Mouse (Mus musculus): ENCODE results near the gene Nyx. TPM values are rescaled to one million over a fixed set of nuclear protein-coding genes. Genes with fewer than 3 reads are reported as not detected.
"Not testable (repeated sequence)": the region's sequence is repeated elsewhere in the genome, so short reads cannot be mapped to it uniquely, and the experiment has no call there.

Gene Nyx
- 0.33 and 0.71 TPM in 2 replicates for total RNA-seq (2014; rRNA removed)
- 0.20 and 0.32 TPM in 2 replicates for polyA plus RNA-seq (2015; fragmentation: Nextera tagmentation; extraction: Ambion mirVana)

DNA sequence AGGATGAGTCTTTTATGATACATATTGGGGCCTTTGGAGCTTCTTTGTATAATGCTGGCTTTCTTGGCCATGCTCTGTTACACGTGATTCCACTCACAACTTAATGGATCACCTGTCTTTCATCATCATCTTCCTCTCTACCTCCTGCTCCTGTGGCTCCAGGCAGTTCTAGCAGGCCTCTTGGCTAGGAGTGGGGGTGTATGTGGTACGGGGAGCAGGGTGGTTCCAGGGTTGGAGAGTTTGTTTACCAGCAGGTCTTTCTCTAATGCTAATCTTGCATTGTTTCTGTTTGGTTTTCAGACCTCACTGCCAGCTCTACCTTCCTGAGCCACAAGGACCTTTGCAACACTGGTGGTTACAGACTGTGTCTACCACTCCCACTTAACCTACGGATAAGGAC, at the start of gene Nyx:
TSS of gene Nyx (plus strand) at position 301 of the 400 bp plus-strand sequence.
- no peaks in the 10 kb centered on the region for H3K27me3 ChIP-seq (ENCODE audit: insufficient read depth, low read length)
- no peaks in the 10 kb centered on the region for H3K9me3 ChIP-seq (ENCODE audit: low read length)
- ATAC-seq (ENCODE audit: low FRiP score) (no peak), DNase-seq (ENCODE audit: low spot score) (no peak)
- H3K27ac ChIP-seq (ENCODE audit: low read depth, low read length) = no peak within 1 kb of the TSS
- H3K9ac ChIP-seq (replicated peaks; ENCODE audit: low read length, poor library complexity, severe bottlenecking) = no peak within 1 kb of the TSS
- H3K4me1 ChIP-seq (ENCODE audit: insufficient read depth, low read length) = no peaks in the 10 kb centered on the region
- no peak within 1 kb of the TSS for H3K4me2 ChIP-seq (ENCODE audit: low read depth, low read length, poor library complexity, severe bottlenecking)
- no peaks in the 10 kb centered on the region for H3K36me3 ChIP-seq (ENCODE audit: insufficient read depth, low read length)
- no peak for TF ChIP-seq CTCF (IDR thresholded peaks at IDR 0.05)
- WGBS = 82% methylated on average over 3 of the region's 3 CpGs
- H3K4me3 ChIP-seq (ENCODE audit: low read depth, low read length) = no peak within 1 kb of the TSS

DNA sequence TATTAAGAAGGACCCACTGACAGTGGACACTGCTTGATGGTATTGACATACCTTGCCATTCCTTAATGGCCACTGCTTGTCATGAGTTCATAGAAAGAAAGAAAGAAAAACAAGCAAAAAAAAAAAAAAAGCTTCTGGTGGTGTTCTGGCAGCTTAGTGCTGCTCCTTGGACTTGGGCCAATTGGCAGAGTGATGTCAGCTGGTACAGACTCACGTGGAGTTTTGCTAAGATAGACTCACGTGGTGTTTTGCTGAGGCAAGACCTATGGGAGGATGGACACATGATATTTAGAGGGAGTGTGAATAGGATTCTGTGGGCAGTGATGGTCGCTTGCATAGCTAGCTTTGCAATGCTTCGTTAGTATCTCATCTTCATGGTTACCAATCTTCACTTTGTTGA, 43.9 kb upstream of the Nyx start:
- WGBS = 58% methylated on average over 4 of the region's 4 CpGs
- DNase-seq (ENCODE audit: low spot score) (no peak), ATAC-seq (ENCODE audit: low FRiP score) (no peak)
- Histone ChIP-seq H3K27me3 (ENCODE audit: insufficient read depth, low read length) (no peaks in the 10 kb centered on the region), H3K9ac (replicated peaks; ENCODE audit: low read length, poor library complexity, severe bottlenecking) (no peak overlapping the region), H3K36me3 (ENCODE audit: insufficient read depth, low read length) (no peaks in the 10 kb centered on the region), H3K4me3 (ENCODE audit: low read depth, low read length) (no peak overlapping the region), H3K27ac (ENCODE audit: low read depth, low read length) (no peak overlapping the region), H3K4me2 (ENCODE audit: low read depth, low read length, poor library complexity, severe bottlenecking) (no peak overlapping the region), H3K4me1 (ENCODE audit: insufficient read depth, low read length) (no peaks in the 10 kb centered on the region), H3K9me3 (ENCODE audit: low read length) (no peaks in the 10 kb centered on the region)
- no peak for TF ChIP-seq CTCF (IDR thresholded peaks at IDR 0.05)

DNA sequence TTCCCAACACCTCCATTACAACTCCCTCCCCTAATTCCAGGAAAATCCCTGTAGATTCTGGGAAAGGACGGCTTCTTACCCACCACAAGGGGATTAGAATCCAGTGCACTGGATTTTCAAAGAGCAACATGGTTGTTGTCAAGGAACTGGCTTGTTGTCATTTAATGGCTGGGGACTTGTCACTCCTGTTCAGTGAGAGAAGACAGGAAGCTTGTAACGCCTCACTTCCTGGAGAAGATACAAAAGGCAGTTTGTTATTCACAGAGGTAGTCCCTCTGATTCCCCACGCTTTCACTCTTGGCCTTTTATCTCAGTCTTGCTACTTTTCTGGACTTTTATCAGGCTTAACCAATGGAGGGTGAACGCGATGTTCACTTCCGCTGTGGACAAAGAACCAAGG, 34.5 kb upstream of the Nyx start:
- H3K4me2 ChIP-seq (ENCODE audit: low read depth, low read length, poor library complexity, severe bottlenecking) = no peak overlapping the region
- H3K27me3 ChIP-seq (ENCODE audit: insufficient read depth, low read length) = no peaks in the 10 kb centered on the region; the same call in 1 of the 2 replicates
- H3K4me1 ChIP-seq (ENCODE audit: insufficient read depth, low read length) = no peaks in the 10 kb centered on the region
- H3K27ac ChIP-seq (ENCODE audit: low read depth, low read length) = no peak overlapping the region
- TF ChIP-seq CTCF (IDR thresholded peaks at IDR 0.05) = no peak
- no peak for ATAC-seq (ENCODE audit: low FRiP score)
- WGBS = 55% methylated on average over 6 of the region's 6 CpGs
- no peaks in the 10 kb centered on the region for H3K36me3 ChIP-seq (ENCODE audit: insufficient read depth, low read length)
- no peaks in the 10 kb centered on the region for H3K9me3 ChIP-seq (ENCODE audit: low read length)
- no peak for DNase-seq (ENCODE audit: low spot score)
- no peak overlapping the region for H3K4me3 ChIP-seq (ENCODE audit: low read depth, low read length)
- no peak overlapping the region for H3K9ac ChIP-seq (replicated peaks; ENCODE audit: low read length, poor library complexity, severe bottlenecking)

- not testable (repeated sequence) for H3K9me3 ChIP-seq (ENCODE audit: low read length); H3K9ac ChIP-seq (replicated peaks; ENCODE audit: low read length, poor library complexity, severe bottlenecking); H3K36me3 ChIP-seq (ENCODE audit: insufficient read depth, low read length); ATAC-seq (ENCODE audit: low FRiP score); H3K4me3 ChIP-seq (ENCODE audit: low read depth, low read length); H3K27me3 ChIP-seq (ENCODE audit: insufficient read depth, low read length); H3K27ac ChIP-seq (ENCODE audit: low read depth, low read length); H3K4me2 ChIP-seq (ENCODE audit: low read depth, low read length, poor library complexity, severe bottlenecking); DNase-seq (ENCODE audit: low spot score); H3K4me1 ChIP-seq (ENCODE audit: insufficient read depth, low read length)
- 92% methylated on average over 2 of the region's 2 CpGs for WGBS
These were observed 29.9 kb upstream of the Nyx start for GRCm38 (mm10) chrX:13436042-13436441.

DNA sequence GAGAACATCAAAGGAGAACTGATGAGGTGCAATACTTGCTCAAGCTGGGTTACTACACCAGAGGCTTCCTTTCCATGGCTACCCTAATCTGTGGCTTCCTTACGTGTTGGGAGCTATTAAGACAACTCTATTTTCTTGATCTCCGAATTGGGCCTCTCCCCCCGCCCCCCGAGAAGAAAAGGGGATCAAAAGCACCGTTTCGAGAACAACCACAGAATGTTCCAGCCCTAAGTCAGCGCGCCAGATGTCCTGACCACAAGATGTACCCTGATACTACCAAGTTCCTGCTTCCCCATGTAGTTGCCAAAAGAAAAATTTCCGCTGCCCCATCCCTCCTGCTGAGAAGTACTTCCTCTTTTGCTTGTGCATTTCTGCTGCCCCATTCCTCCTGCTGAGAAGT, 9.4 kb upstream of the Nyx start:
- not testable (repeated sequence) for H3K9me3 ChIP-seq (ENCODE audit: low read length); H3K9ac ChIP-seq (replicated peaks; ENCODE audit: low read length, poor library complexity, severe bottlenecking); H3K4me1 ChIP-seq (ENCODE audit: insufficient read depth, low read length); ATAC-seq (ENCODE audit: low FRiP score); H3K27me3 ChIP-seq (ENCODE audit: insufficient read depth, low read length); H3K4me2 ChIP-seq (ENCODE audit: low read depth, low read length, poor library complexity, severe bottlenecking); H3K36me3 ChIP-seq (ENCODE audit: insufficient read depth, low read length); H3K27ac ChIP-seq (ENCODE audit: low read depth, low read length); H3K4me3 ChIP-seq (ENCODE audit: low read depth, low read length); DNase-seq (ENCODE audit: low spot score)
- 86% methylated on average over 9 of the region's 9 CpGs for WGBS

DNA sequence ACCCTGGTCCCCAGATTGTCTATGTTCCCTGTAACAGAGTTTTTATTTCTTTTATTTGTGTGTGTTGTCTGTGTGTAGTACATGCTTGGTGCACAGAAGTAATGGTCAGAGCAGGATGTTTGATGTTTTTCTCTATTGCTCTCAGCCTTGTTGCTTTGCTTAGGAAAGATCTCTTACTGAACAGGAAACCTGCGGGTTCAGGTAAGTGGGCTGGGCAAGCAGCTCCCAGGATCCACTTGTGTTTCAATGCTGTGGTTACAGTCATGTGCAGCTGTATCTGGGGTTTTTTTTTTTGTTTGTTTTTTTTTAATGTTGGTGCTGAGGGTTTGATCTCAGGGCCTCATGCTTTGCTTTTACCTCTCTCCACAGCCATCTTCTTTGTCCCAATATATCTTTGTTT, 7.1 kb upstream of the Nyx start:
- 79% methylated on average over 1 of the region's 1 CpGs for WGBS
- no peaks in the 10 kb centered on the region for H3K36me3 ChIP-seq (ENCODE audit: insufficient read depth, low read length)
- H3K9me3 ChIP-seq (ENCODE audit: low read length) = no peaks in the 10 kb centered on the region
- ATAC-seq (ENCODE audit: low FRiP score) = no peak
- H3K9ac ChIP-seq (replicated peaks; ENCODE audit: low read length, poor library complexity, severe bottlenecking) = no peak overlapping the region
- H3K27ac ChIP-seq (ENCODE audit: low read depth, low read length) = no peak overlapping the region
- no peak overlapping the region for H3K4me2 ChIP-seq (ENCODE audit: low read depth, low read length, poor library complexity, severe bottlenecking)
- no peaks in the 10 kb centered on the region for H3K27me3 ChIP-seq (ENCODE audit: insufficient read depth, low read length)
- no peaks in the 10 kb centered on the region for H3K4me1 ChIP-seq (ENCODE audit: insufficient read depth, low read length)
- TF ChIP-seq CTCF (IDR thresholded peaks at IDR 0.05) = no peak
- DNase-seq (ENCODE audit: low spot score) = no peak
- no peak overlapping the region for H3K4me3 ChIP-seq (ENCODE audit: low read depth, low read length)

Measured in midbrain, postnatal 0 days (tissue).